Comparison of ENCODE assay signal across 8 mouse cellular contexts in genomic region chr10:93485055-93485691, GRCm38 (mm10). TPM values are rescaled to one million over a fixed set of nuclear protein-coding genes. Genes with fewer than 3 reads are reported as not detected.
DNase-seq lines count a peak whose midpoint lies in the region; ATAC-seq and TF ChIP-seq lines count a peak whose summit lies in the region.

No protein-coding gene starts in this region.

- H3K9me3 ChIP-seq in forebrain, embryonic 10.5 days, result no peaks in the 10 kb centered on the region
- H3K9me3 ChIP-seq in forebrain, embryonic 16.5 days (ENCODE audit: control insufficient read depth, low read length), result no peaks in the 10 kb centered on the region

- DNase-seq in forebrain, embryonic 10.5 days (ENCODE audit: extremely low spot score, low spot score), result peak; percentile 35
- peak; percentile 41 for DNase-seq in A20 (ENCODE audit: low read depth, low spot score)
- DNase-seq in kidney, postnatal 14 days, result peak; percentile 54
- peak; percentile 79 for DNase-seq in thymus, postnatal 4 days

- H3K79me2 ChIP-seq in macrophage (ENCODE audit: inconsistent target), result no peaks in the 10 kb centered on the region

- peaks cover 52% of the 10 kb centered on the region for H3K36me3 ChIP-seq in forebrain, embryonic 10.5 days (replicated peaks)
- no peaks in the 10 kb centered on the region; the same call in 1 of the 2 replicates for H3K36me3 ChIP-seq in forebrain, embryonic 16.5 days (ENCODE audit: control insufficient read depth, insufficient read depth)
- H3K36me3 ChIP-seq in macrophage (ENCODE audit: inconsistent target), result peaks cover 33% of the 10 kb centered on the region; the same call in 1 of the 2 replicates

- no peak overlapping the region for H3K4me3 ChIP-seq in forebrain, embryonic 10.5 days
- no peak overlapping the region for H3K4me3 ChIP-seq in forebrain, embryonic 16.5 days (replicated peaks; ENCODE audit: low read length)
- H3K4me3 ChIP-seq in bone marrow macrophage, adult 2 months (ENCODE audit: insufficient read depth, low read length), result no peak overlapping the region
- H3K4me3 ChIP-seq in embryonic fibroblast, embryonic 13.5 days (ENCODE audit: insufficient read depth, low read length), result no peak overlapping the region
- no peak overlapping the region for H3K4me3 ChIP-seq in macrophage (ENCODE audit: inconsistent target)

- no peak overlapping the region for H3K4me2 ChIP-seq in forebrain, embryonic 16.5 days (ENCODE audit: low read length)

- peak; percentile 36; the same call in 1 of the 2 replicates for TF ChIP-seq CTCF in bone marrow macrophage, adult 2 months (IDR thresholded peaks at IDR 0.05; ENCODE audit: low read depth, low read length)
- peak; percentile 57; the same call in 1 of the 2 replicates for TF ChIP-seq CTCF in embryonic fibroblast, embryonic 13.5 days (IDR thresholded peaks at IDR 0.05; ENCODE audit: borderline replicate concordance, insufficient read depth, low read length)

- no peak for ATAC-seq in forebrain, embryonic 16.5 days

- WGBS in forebrain, embryonic 10.5 days, result 73% methylated on average over 8 of the region's 8 CpGs
- WGBS in forebrain, embryonic 16.5 days, result 81% methylated on average over 8 of the region's 8 CpGs
- 91% methylated on average over 8 of the region's 8 CpGs for WGBS in macrophage (ENCODE audit: missing documents)

- H3K4me1 ChIP-seq in forebrain, embryonic 10.5 days, result peaks cover 21% of the 10 kb centered on the region
- no peaks in the 10 kb centered on the region for H3K4me1 ChIP-seq in forebrain, embryonic 16.5 days (replicated peaks; ENCODE audit: control insufficient read depth, insufficient read depth, low read length)
- peaks cover 42% of the 10 kb centered on the region for H3K4me1 ChIP-seq in bone marrow macrophage, adult 2 months (ENCODE audit: control insufficient read depth, insufficient read depth, low read length)
- H3K4me1 ChIP-seq in embryonic fibroblast, embryonic 13.5 days (ENCODE audit: control insufficient read depth, insufficient read depth, low read length), result no peaks in the 10 kb centered on the region

- H3K27me3 ChIP-seq in forebrain, embryonic 10.5 days (ENCODE audit: poor library complexity, severe bottlenecking), result no peaks in the 10 kb centered on the region
- no peaks in the 10 kb centered on the region for H3K27me3 ChIP-seq in forebrain, embryonic 16.5 days (replicated peaks; ENCODE audit: control insufficient read depth, insufficient read depth, low read length)

- TF ChIP-seq POLR2A in bone marrow macrophage, adult 2 months (IDR thresholded peaks at IDR 0.05; ENCODE audit: borderline replicate concordance, low read depth, low read length), result no peak
- no peak for TF ChIP-seq POLR2A in embryonic fibroblast, embryonic 13.5 days (IDR thresholded peaks at IDR 0.05; ENCODE audit: low read depth, low read length)

- no peak overlapping the region for H3K9ac ChIP-seq in forebrain, embryonic 16.5 days (replicated peaks; ENCODE audit: low read depth, low read length)

- no peak overlapping the region for H3K27ac ChIP-seq in forebrain, embryonic 10.5 days
- no peak overlapping the region for H3K27ac ChIP-seq in forebrain, embryonic 16.5 days (ENCODE audit: low read length)
- peak overlapping the region; percentile 54 for H3K27ac ChIP-seq in bone marrow macrophage, adult 2 months (ENCODE audit: insufficient read depth, low read depth, low read length)
- H3K27ac ChIP-seq in embryonic fibroblast, embryonic 13.5 days (ENCODE audit: insufficient read depth, low read length), result no peak overlapping the region
- peak overlapping the region; percentile 61 for H3K27ac ChIP-seq in macrophage

RNA-seq across cellular contexts. Expression of gene Hal, which starts 3.4 kb away (rescaled TPM):
- 0.12 and 0.26 TPM in 2 replicates for polyA plus RNA-seq in forebrain, embryonic 10.5 days (2016; fragmentation: Nextera tagmentation; extraction: Ambion mirVana)
- polyA plus RNA-seq in forebrain, embryonic 16.5 days (2015; fragmentation: Nextera tagmentation; extraction: Ambion mirVana), result 0.13 TPM in 1 of 2 replicates, not detected in the other
- 1.1 and 1.7 TPM in 2 replicates for polyA plus RNA-seq in bone marrow macrophage, adult 2 months (2012; ENCODE audit: insufficient read depth, insufficient read length, missing spikeins)
- 0.35 TPM in 1 of 2 replicates, not detected in the other for polyA plus RNA-seq in embryonic fibroblast, embryonic 13.5 days (2011; ENCODE audit: insufficient read length, low read depth, missing spikeins)
- total RNA-seq in macrophage (2018; cell fraction: chromatin; rRNA removed), result 1 to 10 TPM in 4 of 26 experiments, under 1 TPM in 14, not detected in 8; 0.13 to 2.8 (median 0.79) TPM
- total RNA-seq in macrophage (2018; cell fraction: cytosol; rRNA removed), result 1 to 10 TPM in 2 of 26 experiments, under 1 TPM in 24; 0.15 to 1.2 (median 0.38) TPM
- total RNA-seq in macrophage (2018; cell fraction: nucleus; rRNA removed), result 1 to 10 TPM in 3 of 26 experiments, under 1 TPM in 11, not detected in 12; 0.16 to 1.4 (median 0.56) TPM
- polyA plus RNA-seq in macrophage (2018), result 0.50 to 0.55 TPM (median 0.52 TPM) in 3 replicates

RNA-seq across cellular contexts. Expression of gene Lta4h, which starts 32.0 kb away (rescaled TPM):
- 150 and 152 TPM in 2 replicates for polyA plus RNA-seq in forebrain, embryonic 10.5 days (2016; fragmentation: Nextera tagmentation; extraction: Ambion mirVana)
- polyA plus RNA-seq in forebrain, embryonic 16.5 days (2015; fragmentation: Nextera tagmentation; extraction: Ambion mirVana), result 104 and 108 TPM in 2 replicates
- polyA plus RNA-seq in bone marrow macrophage, adult 2 months (2012; ENCODE audit: insufficient read depth, insufficient read length, missing spikeins), result 81.4 and 93.4 TPM in 2 replicates
- 92.9 and 98.9 TPM in 2 replicates for polyA plus RNA-seq in embryonic fibroblast, embryonic 13.5 days (2011; ENCODE audit: insufficient read length, low read depth, missing spikeins)
- 100 to 1,000 TPM in 11 of 26 experiments, 10 to 100 TPM in 15; 23.5 to 183 (median 85.3) TPM for total RNA-seq in macrophage (2018; cell fraction: chromatin; rRNA removed)
- total RNA-seq in macrophage (2018; cell fraction: cytosol; rRNA removed), result 10 to 100 TPM; 29.2 to 62.5 (median 43.2) TPM
- 10 to 100 TPM; 19.1 to 88.3 (median 37.4) TPM for total RNA-seq in macrophage (2018; cell fraction: nucleus; rRNA removed)
- 45.6 to 60.4 TPM (median 53.7 TPM) in 3 replicates for polyA plus RNA-seq in macrophage (2018)

RNA-seq across cellular contexts. Expression of gene Amdhd1, which starts 54.7 kb away (rescaled TPM):
- 0.24 and 0.28 TPM in 2 replicates for polyA plus RNA-seq in forebrain, embryonic 10.5 days (2016; fragmentation: Nextera tagmentation; extraction: Ambion mirVana)
- 0.10 and 0.16 TPM in 2 replicates for polyA plus RNA-seq in forebrain, embryonic 16.5 days (2015; fragmentation: Nextera tagmentation; extraction: Ambion mirVana)
- polyA plus RNA-seq in bone marrow macrophage, adult 2 months (2012; ENCODE audit: insufficient read depth, insufficient read length, missing spikeins), result not detected in 2 replicates
- polyA plus RNA-seq in embryonic fibroblast, embryonic 13.5 days (2011; ENCODE audit: insufficient read length, low read depth, missing spikeins), result not detected in 2 replicates
- under 1 TPM in 1 of 26 experiments, not detected in 25; 0.34 TPM for total RNA-seq in macrophage (2018; cell fraction: chromatin; rRNA removed)
- total RNA-seq in macrophage (2018; cell fraction: cytosol; rRNA removed), result under 1 TPM in 4 of 26 experiments, not detected in 22; 0.03 to 0.13 (median 0.06) TPM
- total RNA-seq in macrophage (2018; cell fraction: nucleus; rRNA removed), result under 1 TPM in 1 of 26 experiments, not detected in 25; 0.48 TPM
- 0.07 to 0.08 TPM in 2 of 3 replicates, not detected in the other for polyA plus RNA-seq in macrophage (2018)

RNA-seq across cellular contexts. Expression of gene Ccdc38, which starts 55.3 kb away (rescaled TPM):
- 0.43 and 0.46 TPM in 2 replicates for polyA plus RNA-seq in forebrain, embryonic 10.5 days (2016; fragmentation: Nextera tagmentation; extraction: Ambion mirVana)
- 0.43 and 0.44 TPM in 2 replicates for polyA plus RNA-seq in forebrain, embryonic 16.5 days (2015; fragmentation: Nextera tagmentation; extraction: Ambion mirVana)
- polyA plus RNA-seq in bone marrow macrophage, adult 2 months (2012; ENCODE audit: insufficient read depth, insufficient read length, missing spikeins), result not detected in 2 replicates
- 0.13 and 0.28 TPM in 2 replicates for polyA plus RNA-seq in embryonic fibroblast, embryonic 13.5 days (2011; ENCODE audit: insufficient read length, low read depth, missing spikeins)
- total RNA-seq in macrophage (2018; cell fraction: chromatin; rRNA removed), result not detected
- under 1 TPM in 1 of 26 experiments, not detected in 25; 0.04 TPM for total RNA-seq in macrophage (2018; cell fraction: cytosol; rRNA removed)
- not detected for total RNA-seq in macrophage (2018; cell fraction: nucleus; rRNA removed)
- not detected in 3 replicates for polyA plus RNA-seq in macrophage (2018)

Comparison
In these comparisons a context has a peak if more than half of its experiments do, and no peak if none do; other contexts are left out.
1. H3K27ac ChIP-seq: peak in bone marrow macrophage, adult 2 months (single experiment) and macrophage (single experiment); none in forebrain, embryonic 10.5 days (single experiment), forebrain, embryonic 16.5 days (single experiment) and embryonic fibroblast, embryonic 13.5 days (single experiment).
2. Peak in every context shown above with its lines, with median percentiles within 50 percentile points of each other: DNase-seq.